Mouse (Mus musculus): Measurements from ENCODE around the gene Cyp2s1.

The Cyp2s1 gene

GRCm38 (mm10) chr7:25816241-25816919 is at the start of gene Cyp2s1:
Cyp2s1 (minus strand) TSS chr7:25816913.
- peak; percentile 15 to 20 for DNase-seq (ENCODE audit: low spot score in 2 of 2)

- no peak for DNase-seq (ENCODE audit: low spot score in 2 of 2)
Measured at GRCm38 (mm10) chr7:25864861-25865260, 48.1 kb upstream of the Cyp2s1 start.

GRCm38 (mm10) chr7:25863756-25864155 is 47.0 kb upstream of the Cyp2s1 start:
- DNase-seq (ENCODE audit: low spot score in 2 of 2), result no peak

- no peak for DNase-seq (ENCODE audit: low spot score in 2 of 2)
Measured at GRCm38 (mm10) chr7:25862365-25862764, 45.7 kb upstream of the Cyp2s1 start.

- DNase-seq (ENCODE audit: low spot score in 2 of 2), result no peak
Measured at GRCm38 (mm10) chr7:25859962-25860870, 43.5 kb upstream of the Cyp2s1 start.

- DNase-seq (ENCODE audit: low spot score in 2 of 2), result peak; percentile 43 to 46
Measured at GRCm38 (mm10) chr7:25855082-25855481, 38.4 kb upstream of the Cyp2s1 start.

- no peak for DNase-seq (ENCODE audit: low spot score in 2 of 2)
Measured at GRCm38 (mm10) chr7:25848444-25848812, 31.7 kb upstream of the Cyp2s1 start.

GRCm38 (mm10) chr7:25847722-25848443 is 31.2 kb upstream of the Cyp2s1 start:
- DNase-seq (ENCODE audit: low spot score in 2 of 2), result peak; percentile 74 to 79

GRCm38 (mm10) chr7:25844885-25845284 is 28.2 kb upstream of the Cyp2s1 start:
- DNase-seq (ENCODE audit: low spot score in 2 of 2), result no peak

GRCm38 (mm10) chr7:25844423-25844822 is 27.7 kb upstream of the Cyp2s1 start:
- no peak for DNase-seq (ENCODE audit: low spot score in 2 of 2)

- DNase-seq (ENCODE audit: low spot score in 2 of 2), result no peak
Measured at GRCm38 (mm10) chr7:25843492-25843891, 26.8 kb upstream of the Cyp2s1 start.

- no peak for DNase-seq (ENCODE audit: low spot score in 2 of 2)
Measured at GRCm38 (mm10) chr7:25840908-25841307, 24.2 kb upstream of the Cyp2s1 start.

- peak; percentile 17 to 28 for DNase-seq (ENCODE audit: low spot score in 2 of 2)
Measured at GRCm38 (mm10) chr7:25835188-25835891, 18.6 kb upstream of the Cyp2s1 start.

- DNase-seq (ENCODE audit: low spot score in 2 of 2), result no peak
Measured at GRCm38 (mm10) chr7:25831557-25832530, 15.1 kb upstream of the Cyp2s1 start.

GRCm38 (mm10) chr7:25830251-25830650 is 13.5 kb upstream of the Cyp2s1 start:
- no peak for DNase-seq (ENCODE audit: low spot score in 2 of 2)

GRCm38 (mm10) chr7:25827199-25827598 is 10.5 kb upstream of the Cyp2s1 start:
- peak; percentile 66 to 69 for DNase-seq (ENCODE audit: low spot score in 2 of 2)

GRCm38 (mm10) chr7:25826029-25826428 is 9.3 kb upstream of the Cyp2s1 start:
- DNase-seq (ENCODE audit: low spot score in 2 of 2), result peak in 1 of 2 experiments; percentile 14

- no peak for DNase-seq (ENCODE audit: low spot score in 2 of 2)
Measured at GRCm38 (mm10) chr7:25825043-25825442, 8.3 kb upstream of the Cyp2s1 start.

- no peak for DNase-seq (ENCODE audit: low spot score in 2 of 2)
Measured at GRCm38 (mm10) chr7:25815571-25815970, 1.1 kb downstream of the Cyp2s1 start.

GRCm38 (mm10) chr7:25814711-25815110 is 2.0 kb downstream of the Cyp2s1 start:
- DNase-seq (ENCODE audit: low spot score in 2 of 2), result no peak

Data from spleen, postnatal 36 days (tissue).